Mouse (Mus musculus) lung, postnatal 0 days (tissue): ENCODE data around the gene Zdhhc5.

Source experiments
- CTCF ChIP-seq: IDR thresholded peaks from 2 replicates; pipeline ENCODE4 v1.5.1; 2016; ENCODE audit warnings: antibody characterized with exemption, mild to moderate bottlenecking
- EP300 ChIP-seq: IDR thresholded peaks from 2 replicates; pipeline ENCODE4 v1.6.1; 2016; ENCODE audit warnings: antibody characterized with exemption, mild to moderate bottlenecking, control low read depth

DNA sequence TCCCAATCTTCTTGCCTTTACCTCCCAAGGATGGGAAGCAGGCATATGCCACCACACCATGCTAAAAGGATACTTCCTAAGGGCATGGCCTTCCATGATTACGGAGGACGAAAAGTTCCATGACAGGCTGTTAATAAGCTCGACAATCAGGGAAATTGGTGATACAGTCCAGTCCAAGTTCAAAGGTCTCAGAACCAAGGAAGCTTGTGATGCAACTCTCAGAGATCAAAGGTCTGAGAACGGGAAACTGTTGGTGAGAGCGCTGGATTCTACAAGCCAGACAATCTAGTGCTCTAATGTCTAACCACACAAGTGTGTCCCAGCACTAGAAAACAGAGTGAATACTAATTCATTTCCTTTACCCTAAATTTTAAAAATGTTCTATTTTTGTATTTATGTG is 41.3 kb upstream of the Zdhhc5 start:
- TF ChIP-seq EP300 (no peak), CTCF (no peak)
